Mouse (Mus musculus): ENCODE data around the gene Ifngr1. TPM values are rescaled to one million over a fixed set of nuclear protein-coding genes. Genes with fewer than 3 reads are reported as not detected.
A peak's percentile ranks its signal among the peaks of the same experiment; 100 is the strongest.

Ifngr1 gene
- polyA plus RNA-seq, 1 experiment from 2014 or later: 34.7 TPM

GRCm38 (mm10) chr10:19577571-19577970 lies 14.2 kb upstream of the Ifngr1 start:
- Histone ChIP-seq H3K4me1 (no peaks in the 10 kb centered on the region), H3K9me3 (replicated peaks) (no peaks in the 10 kb centered on the region), H3K4me3 (no peak overlapping the region), H3K27me3 (ENCODE audit: low read depth, poor library complexity, severe bottlenecking) (no peaks in the 10 kb centered on the region), H3K36me3 (no peaks in the 10 kb centered on the region), H3K27ac (replicated peaks) (no peak overlapping the region)
- WGBS: 96% methylated on average over 3 of the region's 3 CpGs
- DNase-seq (ENCODE audit: low spot score): no peak

GRCm38 (mm10) chr10:19578001-19578400 lies 13.7 kb upstream of the Ifngr1 start:
- Histone ChIP-seq H3K4me1 (no peaks in the 10 kb centered on the region), H3K4me3 (no peak overlapping the region), H3K27me3 (ENCODE audit: low read depth, poor library complexity, severe bottlenecking) (no peaks in the 10 kb centered on the region), H3K27ac (replicated peaks) (no peak overlapping the region), H3K36me3 (no peaks in the 10 kb centered on the region), H3K9me3 (replicated peaks) (no peaks in the 10 kb centered on the region)
- 90% methylated on average over 6 of the region's 6 CpGs for WGBS
- DNase-seq (ENCODE audit: low spot score): no peak

GRCm38 (mm10) chr10:19578409-19578986 lies 13.3 kb upstream of the Ifngr1 start:
- no peaks in the 10 kb centered on the region for H3K9me3 ChIP-seq (replicated peaks)
- no peak for DNase-seq (ENCODE audit: low spot score)
- H3K4me1 ChIP-seq: no peaks in the 10 kb centered on the region
- no peak overlapping the region for H3K4me3 ChIP-seq
- H3K36me3 ChIP-seq: no peaks in the 10 kb centered on the region
- no peak overlapping the region for H3K27ac ChIP-seq (replicated peaks)
- no peaks in the 10 kb centered on the region for H3K27me3 ChIP-seq (ENCODE audit: low read depth, poor library complexity, severe bottlenecking)
- WGBS: 84% methylated on average over 9 of the region's 9 CpGs

GRCm38 (mm10) chr10:19580660-19581059 lies 11.1 kb upstream of the Ifngr1 start:
- H3K9me3 ChIP-seq (replicated peaks): no peaks in the 10 kb centered on the region
- WGBS: 76% methylated on average over 3 of the region's 3 CpGs

GRCm38 (mm10) chr10:19581844-19582582 lies 9.7 kb upstream of the Ifngr1 start:
- no peak overlapping the region for H3K4me3 ChIP-seq
- 79% methylated on average over 9 of the region's 9 CpGs for WGBS
- H3K27me3 ChIP-seq (ENCODE audit: low read depth, poor library complexity, severe bottlenecking): no peaks in the 10 kb centered on the region
- H3K4me1 ChIP-seq: no peaks in the 10 kb centered on the region
- H3K27ac ChIP-seq (replicated peaks): no peak overlapping the region
- H3K9me3 ChIP-seq (replicated peaks): no peaks in the 10 kb centered on the region
- no peaks in the 10 kb centered on the region for H3K36me3 ChIP-seq
- no peak for DNase-seq (ENCODE audit: low spot score)

More at GRCm38 (mm10) chr10:19580660-19581059, 11.1 kb upstream of the Ifngr1 start:
- H3K4me1 ChIP-seq: no peaks in the 10 kb centered on the region
- H3K27me3 ChIP-seq (ENCODE audit: low read depth, poor library complexity, severe bottlenecking): no peaks in the 10 kb centered on the region
- no peaks in the 10 kb centered on the region for H3K36me3 ChIP-seq
- no peak overlapping the region for H3K4me3 ChIP-seq
- no peak for DNase-seq (ENCODE audit: low spot score)
- no peak overlapping the region for H3K27ac ChIP-seq (replicated peaks)

- Histone ChIP-seq H3K4me3 (no peak overlapping the region), H3K27me3 (ENCODE audit: low read depth, poor library complexity, severe bottlenecking) (no peaks in the 10 kb centered on the region), H3K4me1 (no peaks in the 10 kb centered on the region), H3K27ac (replicated peaks) (no peak overlapping the region), H3K36me3 (no peaks in the 10 kb centered on the region), H3K9me3 (replicated peaks) (no peaks in the 10 kb centered on the region)
- 86% methylated on average over 7 of the region's 7 CpGs for WGBS
- DNase-seq (ENCODE audit: low spot score): no peak
Observed at GRCm38 (mm10) chr10:19582806-19583430, 8.8 kb upstream of the Ifngr1 start.

- Histone ChIP-seq H3K27ac (replicated peaks) (no peak overlapping the region), H3K4me1 (no peaks in the 10 kb centered on the region), H3K36me3 (no peaks in the 10 kb centered on the region), H3K9me3 (replicated peaks) (no peaks in the 10 kb centered on the region), H3K4me3 (no peak overlapping the region), H3K27me3 (ENCODE audit: low read depth, poor library complexity, severe bottlenecking) (no peaks in the 10 kb centered on the region)
- no peak for DNase-seq (ENCODE audit: low spot score)
- WGBS: 74% methylated on average over 2 of the region's 2 CpGs
Observed at GRCm38 (mm10) chr10:19584064-19584463, 7.7 kb upstream of the Ifngr1 start.

GRCm38 (mm10) chr10:19584846-19585245 lies 6.9 kb upstream of the Ifngr1 start:
- no peaks in the 10 kb centered on the region for H3K36me3 ChIP-seq
- H3K4me1 ChIP-seq: no peaks in the 10 kb centered on the region
- H3K27ac ChIP-seq (replicated peaks): no peak overlapping the region
- no peaks in the 10 kb centered on the region for H3K9me3 ChIP-seq (replicated peaks)
- peaks cover 5% of the 10 kb centered on the region for H3K27me3 ChIP-seq (ENCODE audit: low read depth, poor library complexity, severe bottlenecking)
- DNase-seq (ENCODE audit: low spot score): no peak
- WGBS: 81% methylated on average over 1 of the region's 1 CpGs
- H3K4me3 ChIP-seq: no peak overlapping the region

GRCm38 (mm10) chr10:19585860-19586259 lies 5.9 kb upstream of the Ifngr1 start:
- Histone ChIP-seq H3K4me1 (no peaks in the 10 kb centered on the region), H3K9me3 (replicated peaks) (no peaks in the 10 kb centered on the region), H3K27me3 (ENCODE audit: low read depth, poor library complexity, severe bottlenecking) (peaks cover 15% of the 10 kb centered on the region), H3K36me3 (no peaks in the 10 kb centered on the region), H3K4me3 (no peak overlapping the region), H3K27ac (replicated peaks) (no peak overlapping the region)
- no peak for DNase-seq (ENCODE audit: low spot score)
- 93% methylated on average over 5 of the region's 5 CpGs for WGBS

- Histone ChIP-seq H3K9me3 (replicated peaks) (no peaks in the 10 kb centered on the region), H3K27me3 (ENCODE audit: low read depth, poor library complexity, severe bottlenecking) (peaks cover 18% of the 10 kb centered on the region), H3K4me1 (peaks cover 7% of the 10 kb centered on the region), H3K36me3 (no peaks in the 10 kb centered on the region), H3K27ac (replicated peaks) (no peak overlapping the region), H3K4me3 (no peak overlapping the region)
- no peak for DNase-seq (ENCODE audit: low spot score)
- WGBS: 86% methylated on average over 3 of the region's 3 CpGs
Observed at GRCm38 (mm10) chr10:19587281-19587680, 4.5 kb upstream of the Ifngr1 start.

GRCm38 (mm10) chr10:19589626-19590025 lies 2.1 kb upstream of the Ifngr1 start:
- DNase-seq (ENCODE audit: low spot score): no peak
- no peak overlapping the region for H3K27ac ChIP-seq (replicated peaks)
- peaks cover 18% of the 10 kb centered on the region for H3K27me3 ChIP-seq (ENCODE audit: low read depth, poor library complexity, severe bottlenecking)
- H3K36me3 ChIP-seq: no peaks in the 10 kb centered on the region
- peaks cover 23% of the 10 kb centered on the region for H3K4me1 ChIP-seq
- WGBS: 92% methylated on average over 12 of the region's 12 CpGs
- no peaks in the 10 kb centered on the region for H3K9me3 ChIP-seq (replicated peaks)
- H3K4me3 ChIP-seq: no peak overlapping the region

GRCm38 (mm10) chr10:19591286-19591640 lies 486 bp upstream of the Ifngr1 start:
- Histone ChIP-seq H3K4me3 (peak overlapping the region; percentile 72), H3K36me3 (no peaks in the 10 kb centered on the region), H3K27ac (replicated peaks) (no peak overlapping the region), H3K27me3 (ENCODE audit: low read depth, poor library complexity, severe bottlenecking) (peaks cover 18% of the 10 kb centered on the region), H3K4me1 (peaks cover 23% of the 10 kb centered on the region), H3K9me3 (replicated peaks) (no peaks in the 10 kb centered on the region)
- DNase-seq (ENCODE audit: low spot score): no peak
- WGBS: 30% methylated on average over 6 of the region's 6 CpGs

- no peak for DNase-seq (ENCODE audit: low spot score)
- peaks cover 18% of the 10 kb centered on the region for H3K27me3 ChIP-seq (ENCODE audit: low read depth, poor library complexity, severe bottlenecking)
- 12% methylated on average over 3 of the region's 3 CpGs for WGBS
- peak overlapping the region; percentile 72 for H3K4me3 ChIP-seq
- H3K4me1 ChIP-seq: peaks cover 23% of the 10 kb centered on the region
- no peaks in the 10 kb centered on the region for H3K9me3 ChIP-seq (replicated peaks)
- 0 out of 2 replicates have a peak, but pooled peaks cover 3% of the 10 kb centered on the region for H3K36me3 ChIP-seq
- peak overlapping the region; percentile 89 for H3K27ac ChIP-seq (replicated peaks)
Observed at GRCm38 (mm10) chr10:19592556-19592955, 807 bp downstream of the Ifngr1 start.

Measured in midbrain, embryonic 10.5 days (tissue).